Mouse (Mus musculus): ENCODE results near the gene Rrnad1. TPM values are rescaled to one million over a fixed set of nuclear protein-coding genes. Genes with fewer than 3 reads are reported as not detected.

The Rrnad1 gene
- total and polyA plus RNA-seq, 3 experiments, result 10.9 to 21.1 TPM; not detected in 1

DNA sequence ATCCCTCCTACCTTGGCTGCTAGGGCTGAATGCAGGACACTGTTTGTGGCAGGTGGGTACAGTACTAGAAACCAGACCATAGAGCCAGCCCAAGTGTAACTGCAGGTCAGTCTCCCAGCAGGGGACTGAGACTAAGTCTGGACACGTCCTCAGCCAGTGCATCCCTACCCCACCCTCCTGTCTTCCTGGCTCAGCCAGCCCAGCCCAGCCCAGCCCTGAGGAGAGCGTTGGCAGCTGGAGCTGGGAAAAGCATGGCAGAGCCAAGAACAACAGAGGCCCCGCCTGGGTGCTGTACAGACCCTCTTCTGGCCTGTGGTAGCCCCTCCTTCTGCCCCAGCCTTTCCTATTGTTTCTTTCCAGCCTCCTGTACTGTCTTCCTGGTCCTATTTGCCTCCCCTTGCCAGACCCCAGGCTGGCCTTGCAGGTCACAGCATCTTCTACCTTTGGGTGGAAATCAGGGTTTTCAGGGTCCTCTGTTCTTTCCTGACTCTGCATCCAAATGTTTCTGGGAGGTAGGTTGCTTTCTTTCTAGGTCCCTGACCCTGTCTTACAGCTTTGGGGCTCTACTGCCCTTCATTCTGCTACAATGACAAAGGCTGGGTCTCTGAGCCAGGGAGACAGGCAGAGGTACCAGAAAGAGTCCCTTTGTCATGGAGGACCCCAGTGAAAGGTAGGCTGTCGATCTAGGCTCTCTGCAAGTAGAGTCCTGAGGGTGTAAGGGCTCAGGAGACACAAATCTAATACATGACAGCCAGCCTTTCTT is 14.5 kb upstream of the Rrnad1 start:
- Histone ChIP-seq H3K27ac (ENCODE audit: control insufficient read depth, low read depth, low read length) (no peak overlapping the region), H3K79me2 (ENCODE audit: control insufficient read depth, insufficient read depth, low read length, poor library complexity) (no peaks in the 10 kb centered on the region), H3K4me3 (ENCODE audit: control insufficient read depth in 1 of 2, insufficient read depth in 1 of 2, low read depth in 2 of 2, low read length in 2 of 2) (no peak overlapping the region), H3K27me3 (ENCODE audit: control insufficient read depth in 1 of 2, insufficient read depth in 2 of 2, low read length in 2 of 2) (no peaks in the 10 kb centered on the region), H3K36me3 (ENCODE audit: control insufficient read depth in 1 of 2, insufficient read depth in 2 of 2, low read length in 2 of 2) (peaks cover 0 to 15% of the 10 kb centered on the region in 2 experiments; a peak in 2 of 4 replicates), H3K4me1 (ENCODE audit: control insufficient read depth in 1 of 2, insufficient read depth in 2 of 2, low read length in 2 of 2) (no peaks in the 10 kb centered on the region), H3K9ac (ENCODE audit: control insufficient read depth, low read depth, low read length, poor library complexity, severe bottlenecking) (no peak overlapping the region), H3K9me3 (replicated peaks; ENCODE audit: insufficient read depth, low read length) (no peaks in the 10 kb centered on the region)
- DNase-seq (ENCODE audit: low read depth, low spot score), result no peak
- TF ChIP-seq UBTF (IDR thresholded peaks at IDR 0.05; ENCODE audit: borderline replicate concordance, insufficient read depth, low read depth, low read length), result no peak
- TF ChIP-seq CTCF (IDR thresholded peaks at IDR 0.05 in 2 of 3, conservative IDR thresholded peaks at IDR 0.05 in 1 of 3; ENCODE audit: control insufficient read depth in 1 of 3, insufficient read depth in 1 of 3, low read depth in 2 of 3, low read length in 3 of 3, poor library complexity in 1 of 3, severe bottlenecking in 1 of 3), result no peak
- TF ChIP-seq GATA1 (IDR thresholded peaks at IDR 0.05; ENCODE audit: low read depth, low read length), result no peak
- TF ChIP-seq USF1 (IDR thresholded peaks at IDR 0.05; ENCODE audit: low read depth, low read length), result no peak
- no peak for TF ChIP-seq SMC3 (IDR thresholded peaks at IDR 0.05; ENCODE audit: low read depth, low read length)
- TF ChIP-seq TBP (IDR thresholded peaks at IDR 0.05; ENCODE audit: low read depth, low read length), result no peak
- no peak for TF ChIP-seq BHLHE40 (IDR thresholded peaks at IDR 0.05; ENCODE audit: borderline replicate concordance, low read depth, low read length)
- TF ChIP-seq ZC3H11A (IDR thresholded peaks at IDR 0.05; ENCODE audit: low read depth, low read length), result no peak
- no peak for TF ChIP-seq RAD21 (IDR thresholded peaks at IDR 0.05; ENCODE audit: low read depth, low read length)
- no peak for TF ChIP-seq KAT2A (conservative IDR thresholded peaks at IDR 0.05; ENCODE audit: low read depth, low read length)
- no peak for TF ChIP-seq TAL1 (IDR thresholded peaks at IDR 0.05; ENCODE audit: low read length)
- no peak for TF ChIP-seq MAX (IDR thresholded peaks at IDR 0.05; ENCODE audit: low read length)
- TF ChIP-seq GABPA (IDR thresholded peaks at IDR 0.05; ENCODE audit: low read depth, low read length), result no peak

DNA sequence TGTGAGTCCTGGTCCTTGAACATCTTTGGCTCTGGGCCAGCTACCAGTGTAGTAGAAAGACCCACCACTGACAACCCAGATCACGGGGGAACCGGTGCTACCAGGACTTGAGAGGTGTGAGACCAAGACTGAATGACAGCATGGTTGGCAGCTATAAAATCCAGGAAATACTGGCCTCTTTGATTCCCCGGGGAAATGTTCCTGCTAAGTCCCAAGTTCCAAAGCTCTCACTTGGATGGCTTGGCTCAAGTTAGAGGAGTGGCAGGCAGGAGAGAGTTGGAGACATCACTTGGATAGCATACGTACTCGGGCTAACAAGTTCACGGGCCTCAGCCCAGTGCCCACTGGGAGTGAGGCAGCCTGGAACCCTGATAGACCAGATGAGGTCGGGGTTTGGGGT is 13.1 kb upstream of the Rrnad1 start:
- no peak overlapping the region for H3K4me3 ChIP-seq (ENCODE audit: control insufficient read depth in 1 of 2, insufficient read depth in 1 of 2, low read depth in 2 of 2, low read length in 2 of 2)
- H3K27me3 ChIP-seq (ENCODE audit: control insufficient read depth in 1 of 2, insufficient read depth in 2 of 2, low read length in 2 of 2), result no peaks in the 10 kb centered on the region
- no peak for DNase-seq (ENCODE audit: low read depth, low spot score)
- H3K27ac ChIP-seq (ENCODE audit: control insufficient read depth, low read depth, low read length), result no peak overlapping the region
- no peaks in the 10 kb centered on the region for H3K4me1 ChIP-seq (ENCODE audit: control insufficient read depth in 1 of 2, insufficient read depth in 2 of 2, low read length in 2 of 2)
- TF ChIP-seq GABPA (IDR thresholded peaks at IDR 0.05; ENCODE audit: low read depth, low read length), result no peak
- TF ChIP-seq POLR2A (IDR thresholded peaks at IDR 0.05; ENCODE audit: control insufficient read depth in 1 of 2, insufficient read depth in 1 of 2, low read depth in 1 of 2, low read length in 2 of 2, poor library complexity in 1 of 2), result peak in 1 of 2 experiments; percentile 12; a peak in 1 of 4 replicates
- TF ChIP-seq ZNF384 (IDR thresholded peaks at IDR 0.05; ENCODE audit: low read depth, low read length), result no peak
- no peak for TF ChIP-seq MYB (IDR thresholded peaks at IDR 0.05; ENCODE audit: low read depth, low read length)
- TF ChIP-seq POLR2AphosphoS5 (IDR thresholded peaks at IDR 0.05; ENCODE audit: borderline replicate concordance, low read depth, low read length), result no peak
- TF ChIP-seq CHD2 (IDR thresholded peaks at IDR 0.05; ENCODE audit: low read length), result no peak
- no peak overlapping the region for H3K9ac ChIP-seq (ENCODE audit: control insufficient read depth, low read depth, low read length, poor library complexity, severe bottlenecking)
- H3K36me3 ChIP-seq (ENCODE audit: control insufficient read depth in 1 of 2, insufficient read depth in 2 of 2, low read length in 2 of 2), result peaks cover 0 to 24% of the 10 kb centered on the region in 2 experiments; a peak in 2 of 4 replicates
- no peaks in the 10 kb centered on the region for H3K79me2 ChIP-seq (ENCODE audit: control insufficient read depth, insufficient read depth, low read length, poor library complexity)
- no peaks in the 10 kb centered on the region for H3K9me3 ChIP-seq (replicated peaks; ENCODE audit: insufficient read depth, low read length)
